Mouse (Mus musculus) megakaryocyte, embryonic 14.5 days (primary cell): ENCODE results near the gene Snx20. TPM values are rescaled to one million over a fixed set of nuclear protein-coding genes. Genes with fewer than 3 reads are reported as not detected.
A peak's percentile ranks its signal among the peaks of the same experiment; 100 is the strongest.

Source experiments
- H3K27me3 ChIP-seq: replicated peaks from 2 replicates; pipeline ENCODE3; 2012; ENCODE audit warnings: inconsistent platforms
- H3K36me3 ChIP-seq: replicated peaks from 2 replicates; pipeline ENCODE3; 2012; ENCODE audit warnings: low read length, inconsistent platforms, mixed read lengths
- H3K4me1 ChIP-seq: 2 replicates; pipeline ENCODE4 v1.6.1; 2012; ENCODE audit warnings: inconsistent platforms
- H3K4me3 ChIP-seq: replicated peaks from 2 replicates; pipeline ENCODE3; 2012; ENCODE audit warnings: moderate library complexity, mild to moderate bottlenecking, inconsistent platforms
- H3K9me3 ChIP-seq: 2 replicates; pipeline ENCODE4 v1.6.1; 2012; ENCODE audit warnings: inconsistent platforms
- FLI1 ChIP-seq: IDR thresholded peaks from 2 replicates; pipeline ENCODE4 v1.6.1; 2012; ENCODE audit warnings: low read length, inconsistent platforms, mixed read lengths
- GATA1 ChIP-seq: IDR thresholded peaks from 3 replicates; pipeline ENCODE4 v1.6.1; 2012; ENCODE audit warnings: mixed read lengths, low read length, inconsistent platforms, borderline replicate concordance
- polyA plus RNA-seq: library from polyadenylated mRNA; stranded (reverse); fragments of >175 nt; gene quantifications from 2 replicates; pipeline ENCODE4 v1.2.3, GENCODE M21; 2012; ENCODE audit warnings: low replicate concordance; ENCODE audit not compliant: insufficient read depth

The Snx20 gene
- polyA plus RNA-seq, 1 experiment = 22.2 TPM

- Histone ChIP-seq H3K27me3 (peaks cover 74% of the 10 kb centered on the region), H3K36me3 (peaks cover 40% of the 10 kb centered on the region), H3K9me3 (peaks cover 10% of the 10 kb centered on the region), H3K4me1 (peaks cover 37% of the 10 kb centered on the region), H3K4me3 (peak overlapping the region; percentile 87)
- TF ChIP-seq FLI1 (no peak), GATA1 (no peak)
Measured at GRCm38 (mm10) chr8:88627265-88627991, 8.5 kb downstream of the Snx20 start.

DNA sequence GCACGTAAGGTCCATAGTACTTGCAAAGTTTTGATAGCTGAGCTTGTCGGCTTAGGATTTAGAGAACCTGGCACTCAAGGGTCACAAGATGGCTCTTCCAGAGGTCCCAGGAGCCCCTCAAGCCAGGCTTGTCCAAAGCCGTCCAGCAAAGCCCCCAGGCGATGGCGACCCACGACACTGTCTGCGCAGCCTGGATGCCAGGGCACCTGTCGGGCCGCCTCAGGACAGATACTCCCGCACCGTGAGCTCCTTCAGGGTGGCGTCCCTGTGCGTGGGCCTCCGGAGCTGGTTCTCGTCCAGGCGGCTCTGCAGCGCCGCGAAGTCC lies 9.0 kb downstream of the Snx20 start:
- peak overlapping the region; percentile 87 for H3K4me3 ChIP-seq
- H3K9me3 ChIP-seq = peaks cover 10% of the 10 kb centered on the region
- peaks cover 32% of the 10 kb centered on the region for H3K4me1 ChIP-seq
- H3K27me3 ChIP-seq = peaks cover 75% of the 10 kb centered on the region
- TF ChIP-seq FLI1 = no peak
- no peak for TF ChIP-seq GATA1
- peaks cover 40% of the 10 kb centered on the region for H3K36me3 ChIP-seq

DNA sequence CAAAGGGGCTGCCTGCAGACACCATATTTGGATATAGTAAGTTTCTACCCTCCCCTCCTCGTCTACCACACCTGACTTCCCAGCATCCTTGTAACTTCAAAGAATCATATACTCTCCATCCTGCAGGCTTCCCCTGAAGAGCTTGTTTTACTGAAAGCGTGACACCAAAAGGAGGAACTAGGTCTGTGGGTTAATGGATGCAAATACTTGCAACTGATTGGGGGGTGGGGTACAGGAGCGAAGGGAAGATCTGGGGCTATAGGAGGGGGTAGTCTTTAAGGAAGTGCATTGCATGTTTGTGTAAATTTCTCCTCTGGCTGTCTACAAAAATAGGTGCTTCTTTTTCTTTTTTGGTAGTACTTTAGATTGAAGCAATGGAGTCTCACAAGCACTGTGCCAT lies 9.5 kb downstream of the Snx20 start:
- peaks cover 70% of the 10 kb centered on the region for H3K27me3 ChIP-seq
- H3K4me3 ChIP-seq = no peak overlapping the region
- H3K9me3 ChIP-seq = peaks cover 10% of the 10 kb centered on the region
- peaks cover 28% of the 10 kb centered on the region for H3K4me1 ChIP-seq
- TF ChIP-seq FLI1 (no peak), GATA1 (no peak)
- peaks cover 36% of the 10 kb centered on the region for H3K36me3 ChIP-seq

GRCm38 (mm10) chr8:88624276-88624675 lies 11.7 kb downstream of the Snx20 start:
- H3K4me3 ChIP-seq = no peak overlapping the region
- peaks cover 82% of the 10 kb centered on the region for H3K27me3 ChIP-seq
- no peak for TF ChIP-seq GATA1
- no peak for TF ChIP-seq FLI1
- H3K4me1 ChIP-seq = peaks cover 18% of the 10 kb centered on the region
- peaks cover 10% of the 10 kb centered on the region for H3K9me3 ChIP-seq
- H3K36me3 ChIP-seq = peaks cover 27% of the 10 kb centered on the region

DNA sequence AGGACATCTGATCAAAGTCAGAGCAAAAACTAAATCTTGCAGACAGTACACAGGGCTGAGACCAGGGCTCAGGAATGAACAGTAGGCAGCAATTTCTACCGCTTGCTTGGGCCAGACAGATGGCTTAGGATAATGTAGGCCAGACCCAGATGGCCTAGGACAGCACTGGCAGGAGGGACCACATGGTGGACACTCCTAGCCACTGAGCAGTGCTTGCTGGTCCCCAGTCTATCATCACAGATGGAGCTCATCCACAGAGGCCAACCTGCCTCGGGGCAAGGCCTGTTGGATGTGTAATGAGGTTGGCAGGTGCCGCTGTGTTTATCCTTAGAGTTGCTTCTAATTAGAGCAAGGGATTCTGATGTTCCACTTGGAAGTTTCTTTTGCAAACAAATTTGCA lies 12.6 kb downstream of the Snx20 start:
- peaks cover 27% of the 10 kb centered on the region for H3K4me1 ChIP-seq
- H3K4me3 ChIP-seq = no peak overlapping the region
- H3K27me3 ChIP-seq = peaks cover 82% of the 10 kb centered on the region
- TF ChIP-seq FLI1 = no peak
- TF ChIP-seq GATA1 = no peak
- H3K36me3 ChIP-seq = peaks cover 18% of the 10 kb centered on the region
- peaks cover 10% of the 10 kb centered on the region for H3K9me3 ChIP-seq

GRCm38 (mm10) chr8:88621408-88621807 lies 14.5 kb downstream of the Snx20 start:
- Histone ChIP-seq H3K4me3 (peak overlapping the region; percentile 56), H3K9me3 (no peaks in the 10 kb centered on the region), H3K4me1 (peaks cover 23% of the 10 kb centered on the region), H3K36me3 (peaks cover 4% of the 10 kb centered on the region), H3K27me3 (peaks cover 81% of the 10 kb centered on the region)
- TF ChIP-seq GATA1 (no peak), FLI1 (no peak)

- Histone ChIP-seq H3K36me3 (peaks cover under 1% of the 10 kb centered on the region), H3K27me3 (peaks cover 80% of the 10 kb centered on the region), H3K4me3 (no peak overlapping the region), H3K4me1 (peaks cover 23% of the 10 kb centered on the region), H3K9me3 (no peaks in the 10 kb centered on the region)
- no peak for TF ChIP-seq FLI1
- no peak for TF ChIP-seq GATA1
Measured at GRCm38 (mm10) chr8:88620931-88621330, 15.0 kb downstream of the Snx20 start.

DNA sequence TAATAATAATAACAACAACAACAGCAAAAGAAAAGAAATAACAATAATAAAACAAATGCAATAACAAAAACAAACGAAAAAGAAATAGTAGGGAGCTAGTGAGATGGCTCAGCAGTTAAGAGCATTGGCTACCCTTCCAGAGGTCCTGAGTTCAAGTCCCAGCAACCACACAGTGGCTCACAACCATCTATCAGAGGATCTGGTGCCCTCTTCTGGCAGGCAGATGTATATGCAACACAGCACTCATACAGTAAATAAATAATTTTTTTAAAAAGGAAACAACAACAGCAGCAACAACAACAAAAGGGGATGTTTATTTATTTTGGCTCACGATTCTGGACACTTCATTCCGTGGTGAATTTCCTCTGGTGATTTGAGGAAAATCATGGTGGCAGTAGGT lies 16.4 kb downstream of the Snx20 start:
- no peaks in the 10 kb centered on the region for H3K9me3 ChIP-seq
- peaks cover 80% of the 10 kb centered on the region for H3K27me3 ChIP-seq
- H3K4me3 ChIP-seq = no peak overlapping the region
- no peaks in the 10 kb centered on the region for H3K36me3 ChIP-seq
- peaks cover 23% of the 10 kb centered on the region for H3K4me1 ChIP-seq
- TF ChIP-seq GATA1 (no peak), FLI1 (no peak)

- no peaks in the 10 kb centered on the region for H3K36me3 ChIP-seq
- peaks cover 77% of the 10 kb centered on the region for H3K27me3 ChIP-seq
- H3K4me3 ChIP-seq = peak overlapping the region; percentile 72
- peaks cover 23% of the 10 kb centered on the region for H3K4me1 ChIP-seq
- H3K9me3 ChIP-seq = no peaks in the 10 kb centered on the region
- TF ChIP-seq FLI1 = no peak
- no peak for TF ChIP-seq GATA1
Measured at GRCm38 (mm10) chr8:88618612-88619011, 17.3 kb downstream of the Snx20 start.

GRCm38 (mm10) chr8:88614981-88615380 lies 20.9 kb downstream of the Snx20 start:
- no peaks in the 10 kb centered on the region for H3K36me3 ChIP-seq
- no peaks in the 10 kb centered on the region for H3K9me3 ChIP-seq
- H3K4me3 ChIP-seq = no peak overlapping the region
- peaks cover 78% of the 10 kb centered on the region for H3K27me3 ChIP-seq
- no peak for TF ChIP-seq FLI1
- no peak for TF ChIP-seq GATA1
- H3K4me1 ChIP-seq = peaks cover 17% of the 10 kb centered on the region
